In the genomic region with DNA sequence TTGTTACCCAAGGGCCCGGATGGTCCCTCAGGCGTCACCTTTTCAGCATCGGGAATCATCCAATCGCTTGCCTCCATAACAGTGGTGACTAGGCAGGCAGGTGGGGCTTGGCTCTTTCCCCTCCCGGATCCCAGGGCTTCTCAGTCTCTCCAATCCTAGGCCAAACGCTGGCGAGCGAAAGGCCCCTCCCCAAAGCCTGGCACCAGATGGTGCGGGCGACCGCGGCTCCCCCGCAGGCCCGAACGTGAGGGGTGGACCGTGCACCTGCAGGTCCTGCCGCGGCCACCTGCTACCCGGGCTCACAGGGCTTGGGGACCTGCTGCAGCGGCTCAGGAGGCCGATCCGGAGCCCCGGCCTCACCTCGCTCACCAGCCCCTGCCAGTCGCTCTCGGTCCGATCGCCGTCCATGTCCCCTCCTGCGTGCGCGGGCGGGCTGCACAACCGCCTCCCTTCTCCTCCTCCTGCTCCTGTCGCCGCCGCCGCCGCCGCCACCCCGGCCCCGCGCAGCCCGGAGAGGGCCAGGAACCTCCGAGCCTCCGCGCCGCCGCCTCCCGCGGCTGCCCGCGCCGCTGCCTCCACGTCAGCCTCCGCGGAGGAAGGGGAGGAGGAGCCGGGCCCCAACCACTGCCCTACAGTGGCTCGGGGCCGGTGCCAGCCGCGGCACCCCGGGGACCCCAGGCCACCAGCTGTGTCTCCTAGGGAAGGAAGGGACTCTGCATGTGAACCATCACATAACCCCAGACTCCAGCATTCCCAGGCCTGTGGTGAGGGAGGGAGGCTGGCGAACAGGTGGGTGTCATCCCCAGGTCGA, we compare ENCODE assay signal across 8 mouse cellular contexts. TPM values are rescaled to one million over a fixed set of nuclear protein-coding genes. Genes with fewer than 3 reads are reported as not detected.
DNase-seq lines count a peak whose midpoint lies in the region; ATAC-seq and TF ChIP-seq lines count a peak whose summit lies in the region.

Gene Ccdc149 (minus strand): TSS at position 531 of the 811 bp plus-strand sequence.

- H3K9ac ChIP-seq in liver, embryonic 14.5 days (replicated peaks) = peak within 1 kb of the TSS; percentile 27
- peak within 1 kb of the TSS; percentile 91 for H3K9ac ChIP-seq in neural tube, embryonic 14.5 days (replicated peaks; ENCODE audit: low read depth, low read length)

- peak; percentile 71 for DNase-seq in ES-CJ7 (ENCODE audit: low read depth, low spot score)
- peak; percentile 92 to 94 for DNase-seq in cerebellum, adult 2 months
- DNase-seq in forelimb bud, embryonic 11.5 days (ENCODE audit: low read depth, low spot score) = peak; percentile 45
- DNase-seq in heart, postnatal 25 days (ENCODE audit: low spot score) = peak; percentile 40
- DNase-seq in layer of hippocampus, adult 11-12 months (ENCODE audit: low spot score) = peak; percentile 85
- peak in 1 of 3 experiments; percentile 2 for DNase-seq in liver, embryonic 14.5 days (ENCODE audit: low read depth in 3 of 3, low spot score in 3 of 3)
- peak; percentile 36 for DNase-seq in thymus, postnatal 14 days

- H3K27me3 ChIP-seq in cerebellum, adult 2 months (ENCODE audit: control insufficient read depth, insufficient read depth, low read length) = no peaks in the 10 kb centered on the region
- peaks cover 8% of the 10 kb centered on the region for H3K27me3 ChIP-seq in liver, embryonic 14.5 days (ENCODE audit: control insufficient read depth, insufficient read depth, low read length)
- H3K27me3 ChIP-seq in neural tube, embryonic 14.5 days (ENCODE audit: control insufficient read depth, insufficient read depth, low read length) = no peaks in the 10 kb centered on the region

- TF ChIP-seq POLR2A in cerebellum, adult 2 months (IDR thresholded peaks at IDR 0.05; ENCODE audit: borderline replicate concordance, insufficient read depth, low read length) = peak; percentile 41; the same call in 1 of the 2 replicates

- H3K36me3 ChIP-seq in liver, embryonic 14.5 days (replicated peaks; ENCODE audit: control insufficient read depth, insufficient read depth, low read depth) = no peaks in the 10 kb centered on the region
- no peaks in the 10 kb centered on the region for H3K36me3 ChIP-seq in neural tube, embryonic 14.5 days (ENCODE audit: control insufficient read depth, insufficient read depth, low read length)

- TF ChIP-seq CTCF in cerebellum, adult 2 months (IDR thresholded peaks at IDR 0.05; ENCODE audit: borderline replicate concordance, insufficient read depth, low read depth, low read length) = no peak
- TF ChIP-seq CTCF in liver, embryonic 14.5 days (IDR thresholded peaks at IDR 0.05; ENCODE audit: low read depth) = no peak

- H3K4me3 ChIP-seq in cerebellum, adult 2 months (replicated peaks; ENCODE audit: insufficient read depth, low read depth, low read length) = peak within 1 kb of the TSS; percentile 62
- peak within 1 kb of the TSS; percentile 48 to 56 for H3K4me3 ChIP-seq in liver, embryonic 14.5 days (ENCODE audit: insufficient read depth in 1 of 2, low read depth in 2 of 2, low read length in 2 of 2)
- peak within 1 kb of the TSS; percentile 67 for H3K4me3 ChIP-seq in neural tube, embryonic 14.5 days (ENCODE audit: low read depth, low read length)

- H3K4me1 ChIP-seq in cerebellum, adult 2 months (ENCODE audit: control insufficient read depth, insufficient read depth, low read length) = no peaks in the 10 kb centered on the region
- 0 out of 4 replicates have a peak, but pooled peaks cover 0 to 2% of the 10 kb centered on the region in 2 experiments for H3K4me1 ChIP-seq in liver, embryonic 14.5 days (replicated peaks; ENCODE audit: control insufficient read depth in 2 of 2, insufficient read depth in 2 of 2, low read length in 1 of 2)
- H3K4me1 ChIP-seq in neural tube, embryonic 14.5 days (ENCODE audit: control insufficient read depth, insufficient read depth, low read length) = peaks cover 6% of the 10 kb centered on the region; the same call in 1 of the 2 replicates

- no peak for TF ChIP-seq EP300 in liver, embryonic 14.5 days (IDR thresholded peaks at IDR 0.05; ENCODE audit: low read depth)

- peak; percentile 65 for ATAC-seq in liver, embryonic 14.5 days (ENCODE audit: insufficient read depth)
- peak; percentile 96 for ATAC-seq in neural tube, embryonic 14.5 days (ENCODE audit: low read depth)

- 2% methylated on average over 48 of the region's 65 CpGs for whole genome bisulfite sequencing in cerebellum, adult 2 months
- whole genome bisulfite sequencing in liver, embryonic 14.5 days (ENCODE audit: insufficient replicate concordance) = 2% methylated on average over 55 of the region's 65 CpGs
- WGBS in neural tube, embryonic 14.5 days = under 1% methylated on average over 50 of the region's 65 CpGs

- no peaks in the 10 kb centered on the region for H3K9me3 ChIP-seq in liver, embryonic 14.5 days (ENCODE audit: control insufficient read depth, low read length)
- no peaks in the 10 kb centered on the region for H3K9me3 ChIP-seq in neural tube, embryonic 14.5 days (ENCODE audit: control insufficient read depth, low read length)

- intact Hi-C loops in heart, postnatal 25 days (cut with DNase I) = loop anchor here (10.0 kb wide), 1 partner anchor 286 kb away; no protein-coding TSS in a partner anchor

- H3K4me2 ChIP-seq in liver, embryonic 14.5 days (ENCODE audit: low read depth) = peak within 1 kb of the TSS; percentile 55
- H3K4me2 ChIP-seq in neural tube, embryonic 14.5 days (ENCODE audit: low read depth, low read length) = peak within 1 kb of the TSS; percentile 85

- peak within 1 kb of the TSS; percentile 96 for H3K27ac ChIP-seq in cerebellum, adult 2 months (ENCODE audit: insufficient read depth, low read length)
- H3K27ac ChIP-seq in liver, embryonic 14.5 days = no peak within 1 kb of the TSS
- peak within 1 kb of the TSS; percentile 83 for H3K27ac ChIP-seq in neural tube, embryonic 14.5 days (ENCODE audit: low read depth, low read length)

RNA-seq across cellular contexts. Expression of gene Ccdc149, which starts in this region (rescaled TPM):
- 29.0 and 30.4 TPM in 2 replicates for polyA plus RNA-seq in cerebellum, adult 2 months (2012; rRNA removed)
- 1 to 10 TPM; 6.8 to 7.1 TPM for total RNA-seq in heart, postnatal 25 days (2021)
- 0.31 and 0.33 TPM in 2 replicates for polyA plus RNA-seq in liver, embryonic 14.5 days (2012; rRNA removed)
- 0.47 and 0.76 TPM in 2 replicates for polyA plus RNA-seq in liver, embryonic 14.5 days (2014; fragmentation: Nextera tagmentation; extraction: Ambion mirVana)
- polyA plus RNA-seq in neural tube, embryonic 14.5 days (2014; fragmentation: Nextera tagmentation; extraction: Ambion mirVana) = 11.6 and 12.3 TPM in 2 replicates

Comparison
In these comparisons a context has a peak if more than half of its experiments do, and no peak if none do; other contexts are left out.
1. Peak in ATAC-seq, H3K4me3 ChIP-seq, H3K9ac ChIP-seq and H3K4me2 ChIP-seq in liver, embryonic 14.5 days; RNA of the gene not detected or under 1 TPM.